Mouse (Mus musculus): ENCODE measurements around the gene Maml2. TPM values are rescaled to one million over a fixed set of nuclear protein-coding genes. Genes with fewer than 3 reads are reported as not detected.

The Maml2 gene
- polyA plus RNA-seq, 1 experiment from 2014 or later, result 9.5 TPM

GRCm38 (mm10) chr9:13583952-13584351 lies 286.2 kb downstream of the Maml2 start:
- no peak overlapping the region for H3K4me2 ChIP-seq
- H3K27me3 ChIP-seq, result no peaks in the 10 kb centered on the region
- peaks cover 32% of the 10 kb centered on the region for H3K4me1 ChIP-seq (replicated peaks)
- ATAC-seq (replicated peaks; ENCODE audit: insufficient number of reproducible peaks, insufficient read depth, low FRiP score, low read depth), result no peak
- H3K9me3 ChIP-seq (replicated peaks), result no peaks in the 10 kb centered on the region
- H3K9ac ChIP-seq, result no peak overlapping the region
- no peak overlapping the region for H3K4me3 ChIP-seq
- WGBS, result 51% methylated on average over 5 of the region's 5 CpGs
- no peak overlapping the region for H3K27ac ChIP-seq
- H3K36me3 ChIP-seq, result no peaks in the 10 kb centered on the region

GRCm38 (mm10) chr9:13584435-13584834 lies 286.7 kb downstream of the Maml2 start:
- H3K9ac ChIP-seq, result no peak overlapping the region
- WGBS, result 80% methylated on average over 3 of the region's 3 CpGs
- no peak overlapping the region for H3K27ac ChIP-seq
- peaks cover 32% of the 10 kb centered on the region for H3K4me1 ChIP-seq (replicated peaks)
- H3K36me3 ChIP-seq, result no peaks in the 10 kb centered on the region
- no peaks in the 10 kb centered on the region for H3K27me3 ChIP-seq
- H3K4me3 ChIP-seq, result no peak overlapping the region
- no peak for ATAC-seq (replicated peaks; ENCODE audit: insufficient number of reproducible peaks, insufficient read depth, low FRiP score, low read depth)
- no peaks in the 10 kb centered on the region for H3K9me3 ChIP-seq (replicated peaks)
- H3K4me2 ChIP-seq, result no peak overlapping the region

- Histone ChIP-seq H3K9ac (no peak overlapping the region), H3K27me3 (no peaks in the 10 kb centered on the region), H3K4me2 (no peak overlapping the region; the same call in 1 of the 2 replicates), H3K36me3 (no peaks in the 10 kb centered on the region), H3K27ac (peak overlapping the region; percentile 72), H3K9me3 (replicated peaks) (no peaks in the 10 kb centered on the region), H3K4me1 (replicated peaks) (peaks cover 32% of the 10 kb centered on the region), H3K4me3 (no peak overlapping the region)
- WGBS, result 39% methylated on average over 9 of the region's 9 CpGs
- peak; percentile 77 for ATAC-seq (replicated peaks; ENCODE audit: insufficient number of reproducible peaks, insufficient read depth, low FRiP score, low read depth)
Measured at GRCm38 (mm10) chr9:13587085-13587933, 289.6 kb downstream of the Maml2 start.

GRCm38 (mm10) chr9:13588786-13589185 lies 291.0 kb downstream of the Maml2 start:
- H3K4me1 ChIP-seq (replicated peaks), result peaks cover 30% of the 10 kb centered on the region
- H3K27me3 ChIP-seq, result no peaks in the 10 kb centered on the region
- 97% methylated on average over 1 of the region's 1 CpGs for WGBS
- no peak overlapping the region for H3K4me3 ChIP-seq
- H3K36me3 ChIP-seq, result no peaks in the 10 kb centered on the region
- H3K9me3 ChIP-seq (replicated peaks), result no peaks in the 10 kb centered on the region
- no peak overlapping the region for H3K4me2 ChIP-seq
- no peak overlapping the region for H3K27ac ChIP-seq
- no peak for ATAC-seq (replicated peaks; ENCODE audit: insufficient number of reproducible peaks, insufficient read depth, low FRiP score, low read depth)
- H3K9ac ChIP-seq, result no peak overlapping the region

- 85% methylated on average over 10 of the region's 10 CpGs for WGBS
- ATAC-seq (replicated peaks; ENCODE audit: insufficient number of reproducible peaks, insufficient read depth, low FRiP score, low read depth), result no peak
Measured at GRCm38 (mm10) chr9:13592701-13593100, 294.9 kb downstream of the Maml2 start.

GRCm38 (mm10) chr9:13597736-13598135 lies 300.0 kb downstream of the Maml2 start:
- H3K27me3 ChIP-seq, result no peaks in the 10 kb centered on the region
- H3K4me2 ChIP-seq, result no peak overlapping the region
- H3K4me1 ChIP-seq (replicated peaks), result 0 out of 2 replicates have a peak, but pooled peaks cover 2% of the 10 kb centered on the region
- H3K4me3 ChIP-seq, result no peak overlapping the region
- H3K27ac ChIP-seq, result no peak overlapping the region
- H3K9ac ChIP-seq, result no peak overlapping the region
- H3K36me3 ChIP-seq, result no peaks in the 10 kb centered on the region
- no peaks in the 10 kb centered on the region for H3K9me3 ChIP-seq (replicated peaks)
- no peak for ATAC-seq (replicated peaks; ENCODE audit: insufficient number of reproducible peaks, insufficient read depth, low FRiP score, low read depth)
- WGBS, result 63% methylated on average over 6 of the region's 6 CpGs

More at GRCm38 (mm10) chr9:13592701-13593100, 294.9 kb downstream of the Maml2 start:
- Histone ChIP-seq H3K27me3 (no peaks in the 10 kb centered on the region), H3K9ac (no peak overlapping the region), H3K4me2 (no peak overlapping the region), H3K4me1 (replicated peaks) (no peaks in the 10 kb centered on the region), H3K4me3 (no peak overlapping the region), H3K36me3 (no peaks in the 10 kb centered on the region), H3K27ac (no peak overlapping the region), H3K9me3 (replicated peaks) (no peaks in the 10 kb centered on the region)

GRCm38 (mm10) chr9:13598596-13599333 lies 301.0 kb downstream of the Maml2 start:
- WGBS, result 63% methylated on average over 4 of the region's 4 CpGs
- H3K4me2 ChIP-seq, result no peak overlapping the region
- no peak overlapping the region for H3K4me3 ChIP-seq
- no peak overlapping the region for H3K9ac ChIP-seq
- H3K36me3 ChIP-seq, result no peaks in the 10 kb centered on the region
- H3K4me1 ChIP-seq (replicated peaks), result 0 out of 2 replicates have a peak, but pooled peaks cover 2% of the 10 kb centered on the region
- H3K27ac ChIP-seq, result no peak overlapping the region
- no peak for ATAC-seq (replicated peaks; ENCODE audit: insufficient number of reproducible peaks, insufficient read depth, low FRiP score, low read depth)
- H3K27me3 ChIP-seq, result no peaks in the 10 kb centered on the region
- no peaks in the 10 kb centered on the region for H3K9me3 ChIP-seq (replicated peaks)

GRCm38 (mm10) chr9:13599334-13599614 lies 301.5 kb downstream of the Maml2 start:
- no peaks in the 10 kb centered on the region for H3K36me3 ChIP-seq
- no peak overlapping the region for H3K27ac ChIP-seq
- H3K4me1 ChIP-seq (replicated peaks), result 0 out of 2 replicates have a peak, but pooled peaks cover 2% of the 10 kb centered on the region
- H3K4me2 ChIP-seq, result no peak overlapping the region
- no peak overlapping the region for H3K9ac ChIP-seq
- no peak overlapping the region for H3K4me3 ChIP-seq
- no peak for ATAC-seq (replicated peaks; ENCODE audit: insufficient number of reproducible peaks, insufficient read depth, low FRiP score, low read depth)
- 69% methylated on average over 3 of the region's 3 CpGs for WGBS
- no peaks in the 10 kb centered on the region for H3K27me3 ChIP-seq
- H3K9me3 ChIP-seq (replicated peaks), result no peaks in the 10 kb centered on the region

GRCm38 (mm10) chr9:13599800-13600199 lies 302.0 kb downstream of the Maml2 start:
- H3K9me3 ChIP-seq (replicated peaks), result no peaks in the 10 kb centered on the region
- no peak overlapping the region for H3K27ac ChIP-seq
- no peaks in the 10 kb centered on the region for H3K27me3 ChIP-seq
- no peaks in the 10 kb centered on the region for H3K36me3 ChIP-seq
- H3K9ac ChIP-seq, result no peak overlapping the region
- WGBS, result 86% methylated on average over 6 of the region's 6 CpGs
- no peak overlapping the region for H3K4me3 ChIP-seq
- no peak for ATAC-seq (replicated peaks; ENCODE audit: insufficient number of reproducible peaks, insufficient read depth, low FRiP score, low read depth)
- H3K4me2 ChIP-seq, result no peak overlapping the region
- H3K4me1 ChIP-seq (replicated peaks), result 0 out of 2 replicates have a peak, but pooled peaks cover 2% of the 10 kb centered on the region

- no peak overlapping the region for H3K4me3 ChIP-seq
- no peak overlapping the region for H3K9ac ChIP-seq
- H3K4me1 ChIP-seq (replicated peaks), result 0 out of 2 replicates have a peak, but pooled peaks cover 2% of the 10 kb centered on the region
- H3K27ac ChIP-seq, result no peak overlapping the region
- no peaks in the 10 kb centered on the region for H3K36me3 ChIP-seq
- ATAC-seq (replicated peaks; ENCODE audit: insufficient number of reproducible peaks, insufficient read depth, low FRiP score, low read depth), result no peak
- no peaks in the 10 kb centered on the region for H3K9me3 ChIP-seq (replicated peaks)
- WGBS, result 69% methylated on average over 3 of the region's 3 CpGs
- no peaks in the 10 kb centered on the region for H3K27me3 ChIP-seq
- H3K4me2 ChIP-seq, result no peak overlapping the region
Measured at GRCm38 (mm10) chr9:13601729-13602128, 304.0 kb downstream of the Maml2 start.

GRCm38 (mm10) chr9:13603533-13604143 lies 305.9 kb downstream of the Maml2 start:
- H3K27me3 ChIP-seq, result no peaks in the 10 kb centered on the region
- H3K4me1 ChIP-seq (replicated peaks), result 0 out of 2 replicates have a peak, but pooled peaks cover 3% of the 10 kb centered on the region
- no peak overlapping the region for H3K9ac ChIP-seq
- no peak for ATAC-seq (replicated peaks; ENCODE audit: insufficient number of reproducible peaks, insufficient read depth, low FRiP score, low read depth)
- H3K36me3 ChIP-seq, result no peaks in the 10 kb centered on the region
- H3K4me2 ChIP-seq, result no peak overlapping the region
- no peak overlapping the region for H3K27ac ChIP-seq
- no peak overlapping the region for H3K4me3 ChIP-seq
- WGBS, result 82% methylated on average over 8 of the region's 8 CpGs
- H3K9me3 ChIP-seq (replicated peaks), result no peaks in the 10 kb centered on the region

Measured in heart, embryonic 15.5 days (tissue).